Mouse (Mus musculus): ENCODE data around the gene Creb5.

- TF ChIP-seq GATA1 (IDR thresholded peaks at IDR 0.05; ENCODE audit: low read length) (no peak), TAL1 (IDR thresholded peaks at IDR 0.05; ENCODE audit: low read length) (no peak)
Measured at GRCm38 (mm10) chr6:53459995-53460747, 173.1 kb downstream of the Creb5 start.

All from erythroblast, embryonic 14.5 days (primary cell).